Mouse (Mus musculus): ENCODE measurements around the gene Rpl23a. TPM values are rescaled to one million over a fixed set of nuclear protein-coding genes. Genes with fewer than 3 reads are reported as not detected.

Rpl23a gene
- polyA plus RNA-seq, 1 experiment, result 1,521 TPM

DNA sequence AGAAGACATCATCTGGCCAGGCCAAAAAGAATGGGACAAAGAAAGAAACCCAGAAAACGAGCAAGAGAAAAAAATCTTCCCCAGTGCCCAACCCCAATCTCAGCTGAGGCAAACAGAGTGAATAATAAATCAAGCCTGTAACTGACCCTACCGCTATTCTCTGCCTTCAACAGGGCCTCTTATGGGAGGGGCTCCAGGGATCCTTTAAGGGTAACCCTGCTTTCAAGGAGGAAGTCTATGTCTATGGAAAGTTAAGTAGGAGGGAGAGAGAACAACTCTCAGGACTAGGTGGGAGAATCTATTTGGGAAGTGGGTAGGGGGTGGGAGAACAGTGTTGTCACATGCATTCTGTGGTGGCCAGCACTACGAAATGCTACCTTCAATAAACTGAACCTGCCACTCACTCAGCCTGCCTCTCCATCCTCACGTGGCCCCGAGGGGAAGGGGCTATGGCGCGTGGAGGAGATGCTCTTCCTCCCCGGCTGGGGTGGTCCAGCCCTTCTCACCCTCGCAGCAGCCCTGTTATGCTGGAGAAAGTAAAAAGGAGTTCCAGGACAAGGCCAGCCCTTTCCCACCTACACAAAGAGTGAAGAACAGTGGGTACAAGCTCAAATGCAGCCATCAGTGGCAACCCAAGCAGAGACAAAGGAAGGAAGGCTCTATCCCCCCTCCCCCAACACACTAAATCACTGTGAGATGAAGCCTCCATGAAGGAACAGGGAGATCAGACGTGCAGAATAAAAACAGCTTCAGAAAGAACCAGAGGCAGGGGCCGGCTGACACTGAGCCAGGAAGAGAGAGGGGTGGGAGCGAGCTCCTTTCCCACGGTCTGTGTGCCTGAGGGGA is 22.2 kb upstream of the Rpl23a start:
- no peaks in the 10 kb centered on the region for H3K9me3 ChIP-seq
- peaks cover 82% of the 10 kb centered on the region for H3K36me3 ChIP-seq (replicated peaks; ENCODE audit: low read length)
- H3K27me3 ChIP-seq (replicated peaks), result no peaks in the 10 kb centered on the region
- TF ChIP-seq FLI1 (IDR thresholded peaks at IDR 0.05; ENCODE audit: low read length) (no peak), GATA1 (IDR thresholded peaks at IDR 0.05; ENCODE audit: borderline replicate concordance, low read length) (no peak)
- no peak overlapping the region for H3K4me3 ChIP-seq (replicated peaks)
- H3K4me1 ChIP-seq, result peaks cover 9% of the 10 kb centered on the region; the same call in 1 of the 2 replicates

DNA sequence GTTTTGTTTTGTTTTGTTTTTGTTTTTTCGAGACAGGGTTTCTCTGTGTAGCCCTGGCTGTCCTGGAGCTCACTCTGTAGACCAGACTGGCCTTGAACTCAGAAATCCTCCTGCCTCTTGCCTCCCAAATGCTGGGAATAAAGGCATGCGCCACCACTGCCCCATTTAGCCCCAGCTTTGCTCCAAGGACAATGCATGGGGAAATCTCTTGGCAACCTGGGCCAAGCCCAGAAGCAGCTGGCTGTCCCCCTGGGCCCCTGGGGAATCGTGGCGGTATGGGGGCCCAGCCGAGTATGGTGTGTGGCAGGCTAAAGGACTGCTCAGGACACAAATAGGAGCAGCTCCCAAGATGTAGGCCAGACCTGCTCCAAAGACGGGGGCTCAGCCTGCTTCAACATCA is 20.9 kb upstream of the Rpl23a start:
- no peaks in the 10 kb centered on the region for H3K27me3 ChIP-seq (replicated peaks)
- H3K4me1 ChIP-seq, result peaks cover 9% of the 10 kb centered on the region; the same call in 1 of the 2 replicates
- H3K9me3 ChIP-seq, result no peaks in the 10 kb centered on the region
- TF ChIP-seq FLI1 (IDR thresholded peaks at IDR 0.05; ENCODE audit: low read length) (no peak), GATA1 (IDR thresholded peaks at IDR 0.05; ENCODE audit: borderline replicate concordance, low read length) (no peak)
- H3K4me3 ChIP-seq (replicated peaks), result no peak overlapping the region
- H3K36me3 ChIP-seq (replicated peaks; ENCODE audit: low read length), result peaks cover 69% of the 10 kb centered on the region

DNA sequence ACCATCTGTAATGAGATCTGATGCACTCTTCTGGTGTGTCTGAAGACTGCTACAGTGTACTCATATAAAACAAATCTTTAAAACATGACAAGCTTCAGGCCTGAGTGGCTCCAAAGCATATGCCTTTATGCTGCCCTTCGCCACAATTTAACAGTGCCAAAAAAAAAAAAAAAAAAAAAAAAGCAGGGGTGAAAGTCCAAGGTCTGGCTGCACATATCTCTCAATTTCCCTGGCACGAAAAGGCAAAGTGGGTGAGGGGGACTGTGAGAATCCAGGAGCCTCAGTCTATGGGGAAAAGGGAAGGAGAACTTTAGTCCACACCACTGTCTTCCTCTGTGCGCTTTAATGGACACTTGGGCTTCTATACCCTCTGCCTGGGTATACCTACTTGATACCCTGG is 19.0 kb upstream of the Rpl23a start:
- peaks cover 14% of the 10 kb centered on the region for H3K4me1 ChIP-seq
- H3K9me3 ChIP-seq, result no peaks in the 10 kb centered on the region
- no peaks in the 10 kb centered on the region for H3K27me3 ChIP-seq (replicated peaks)
- TF ChIP-seq GATA1 (IDR thresholded peaks at IDR 0.05; ENCODE audit: borderline replicate concordance, low read length) (no peak), FLI1 (IDR thresholded peaks at IDR 0.05; ENCODE audit: low read length) (no peak)
- H3K36me3 ChIP-seq (replicated peaks; ENCODE audit: low read length), result peaks cover 50% of the 10 kb centered on the region
- H3K4me3 ChIP-seq (replicated peaks), result no peak overlapping the region

DNA sequence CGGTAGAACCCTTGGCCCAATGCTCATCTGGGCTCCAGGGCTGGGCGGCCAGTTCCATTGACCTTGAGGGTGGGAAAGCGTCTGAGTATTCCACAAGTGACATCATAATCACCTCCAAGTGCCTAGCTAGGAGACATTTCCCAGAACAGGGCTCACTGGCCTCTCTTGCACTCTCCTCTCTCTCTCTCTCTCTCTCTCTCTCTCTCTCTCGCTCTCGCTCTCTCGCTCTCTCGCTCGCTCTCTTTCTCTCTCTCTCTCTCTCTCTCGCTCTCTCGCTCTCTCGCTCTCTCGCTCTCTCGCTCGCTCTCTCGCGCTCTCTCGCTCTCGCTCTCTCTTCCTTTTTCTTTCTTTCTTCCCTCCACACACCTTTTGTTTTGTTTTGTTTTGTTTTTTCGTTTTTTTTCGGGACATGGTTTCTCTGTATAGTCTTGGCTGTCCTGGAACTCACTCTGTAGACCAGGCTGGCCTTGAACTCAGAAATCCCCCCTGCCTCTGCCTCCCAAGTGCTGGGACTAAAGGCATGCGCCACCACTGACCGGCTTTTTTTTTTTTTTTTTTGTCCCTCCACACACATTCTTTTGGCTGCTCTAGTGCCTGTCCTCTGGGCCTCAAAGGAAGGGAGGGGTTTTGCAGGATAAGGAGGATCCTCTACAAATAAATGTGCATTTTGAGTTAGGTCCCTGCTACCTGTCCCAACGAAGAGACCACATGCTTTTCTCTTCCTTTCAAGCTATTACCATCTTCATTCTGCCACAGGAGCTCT is 11.9 kb upstream of the Rpl23a start:
- H3K4me1 ChIP-seq, result peaks cover 33% of the 10 kb centered on the region
- peaks cover 30% of the 10 kb centered on the region for H3K27me3 ChIP-seq (replicated peaks)
- H3K9me3 ChIP-seq, result peaks cover 9% of the 10 kb centered on the region
- peak overlapping the region; percentile 91 for H3K4me3 ChIP-seq (replicated peaks)
- H3K36me3 ChIP-seq (replicated peaks; ENCODE audit: low read length), result no peaks in the 10 kb centered on the region
- TF ChIP-seq FLI1 (IDR thresholded peaks at IDR 0.05; ENCODE audit: low read length), result no peak
- TF ChIP-seq GATA1 (IDR thresholded peaks at IDR 0.05; ENCODE audit: borderline replicate concordance, low read length), result no peak

DNA sequence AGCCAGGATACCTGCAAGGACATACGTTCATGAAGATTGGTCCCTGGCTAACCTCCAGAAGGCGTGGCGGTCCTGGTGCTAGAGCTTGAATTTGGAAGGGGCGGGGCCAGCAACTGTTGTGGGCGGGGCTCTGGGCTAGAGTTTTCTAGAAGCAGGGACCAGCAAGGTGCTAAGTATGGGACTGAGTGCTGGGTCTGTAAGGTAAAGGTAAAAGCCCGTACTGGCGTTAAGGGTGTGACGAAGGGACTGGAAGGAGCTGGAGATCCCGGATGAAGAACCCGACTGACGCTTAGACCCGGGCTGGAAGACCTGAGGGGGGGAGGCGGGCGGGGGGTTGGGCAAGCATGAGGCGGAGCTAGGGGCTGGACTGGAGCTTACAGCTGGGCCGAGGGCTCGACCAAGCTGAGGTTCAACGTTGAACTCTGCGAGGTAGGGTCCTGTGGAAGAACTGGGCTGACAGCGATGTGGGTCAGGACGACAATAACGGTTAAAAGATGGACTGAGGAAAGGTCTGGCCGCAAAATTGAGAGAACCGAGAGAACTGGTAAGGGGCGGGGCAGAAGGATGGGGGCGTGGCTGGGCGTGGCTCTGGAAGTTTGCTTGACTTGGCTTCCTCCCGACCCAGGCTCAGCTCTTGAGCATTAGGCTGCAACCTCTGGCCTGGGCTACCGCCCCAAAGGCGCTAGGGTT is 11.2 kb upstream of the Rpl23a start:
- Histone ChIP-seq H3K36me3 (replicated peaks; ENCODE audit: low read length) (no peaks in the 10 kb centered on the region), H3K4me1 (peaks cover 37% of the 10 kb centered on the region), H3K4me3 (replicated peaks) (peak overlapping the region; percentile 91), H3K9me3 (peaks cover 9% of the 10 kb centered on the region), H3K27me3 (replicated peaks) (peaks cover 37% of the 10 kb centered on the region)
- TF ChIP-seq GATA1 (IDR thresholded peaks at IDR 0.05; ENCODE audit: borderline replicate concordance, low read length) (no peak), FLI1 (IDR thresholded peaks at IDR 0.05; ENCODE audit: low read length) (no peak)

DNA sequence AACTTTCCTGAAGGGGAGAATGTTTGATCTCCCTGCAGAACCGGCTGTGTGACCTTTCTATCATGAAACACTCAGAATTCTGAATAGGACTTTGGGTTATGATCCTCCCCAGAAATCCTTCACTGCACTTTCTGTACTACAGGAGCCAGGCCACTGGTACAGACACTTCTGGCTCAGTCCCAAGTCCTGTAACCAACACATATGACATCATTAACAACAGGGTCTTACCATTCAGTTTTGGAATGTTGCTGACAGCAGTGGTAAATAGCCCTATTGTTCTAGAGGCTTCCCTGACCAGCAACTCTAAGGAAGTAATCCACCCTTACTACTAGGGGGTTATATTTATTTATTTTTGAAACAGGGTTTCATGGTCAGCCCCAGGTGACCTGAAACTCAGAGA is 9.7 kb upstream of the Rpl23a start, which contains the start of gene Proca1:
Gene Proca1 (plus strand): TSS at position 280 of the 400 bp plus-strand sequence.
- Histone ChIP-seq H3K9me3 (peaks cover 9% of the 10 kb centered on the region), H3K4me1 (peaks cover 52% of the 10 kb centered on the region), H3K4me3 (replicated peaks) (peak within 1 kb of the TSS; percentile 91), H3K27me3 (replicated peaks) (peaks cover 52% of the 10 kb centered on the region), H3K36me3 (replicated peaks; ENCODE audit: low read length) (no peaks in the 10 kb centered on the region)
- TF ChIP-seq GATA1 (IDR thresholded peaks at IDR 0.05; ENCODE audit: borderline replicate concordance, low read length) (no peak), FLI1 (IDR thresholded peaks at IDR 0.05; ENCODE audit: low read length) (no peak)

DNA sequence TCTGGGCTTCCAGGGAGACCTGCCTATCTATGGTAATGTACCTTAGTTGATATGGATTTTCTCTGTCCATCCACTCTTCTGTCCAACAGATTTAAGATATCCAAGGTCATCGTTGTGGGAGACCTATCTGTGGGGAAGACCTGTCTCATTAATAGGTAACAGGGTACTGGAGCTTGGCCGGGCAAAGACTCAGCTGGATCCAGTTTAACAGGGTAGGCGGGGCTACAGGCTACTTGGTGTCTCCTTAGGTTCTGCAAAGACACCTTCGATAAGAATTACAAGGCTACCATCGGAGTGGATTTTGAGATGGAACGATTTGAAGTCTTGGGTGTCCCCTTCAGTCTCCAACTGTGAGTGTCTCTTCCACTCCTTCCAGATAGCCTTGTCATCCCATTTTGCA is 6.7 kb upstream of the Rpl23a start:
- Histone ChIP-seq H3K27me3 (replicated peaks) (peaks cover 68% of the 10 kb centered on the region), H3K9me3 (peaks cover 9% of the 10 kb centered on the region), H3K4me3 (replicated peaks) (no peak overlapping the region), H3K4me1 (peaks cover 34% of the 10 kb centered on the region), H3K36me3 (replicated peaks; ENCODE audit: low read length) (no peaks in the 10 kb centered on the region)
- TF ChIP-seq FLI1 (IDR thresholded peaks at IDR 0.05; ENCODE audit: low read length), result no peak
- no peak for TF ChIP-seq GATA1 (IDR thresholded peaks at IDR 0.05; ENCODE audit: borderline replicate concordance, low read length)

DNA sequence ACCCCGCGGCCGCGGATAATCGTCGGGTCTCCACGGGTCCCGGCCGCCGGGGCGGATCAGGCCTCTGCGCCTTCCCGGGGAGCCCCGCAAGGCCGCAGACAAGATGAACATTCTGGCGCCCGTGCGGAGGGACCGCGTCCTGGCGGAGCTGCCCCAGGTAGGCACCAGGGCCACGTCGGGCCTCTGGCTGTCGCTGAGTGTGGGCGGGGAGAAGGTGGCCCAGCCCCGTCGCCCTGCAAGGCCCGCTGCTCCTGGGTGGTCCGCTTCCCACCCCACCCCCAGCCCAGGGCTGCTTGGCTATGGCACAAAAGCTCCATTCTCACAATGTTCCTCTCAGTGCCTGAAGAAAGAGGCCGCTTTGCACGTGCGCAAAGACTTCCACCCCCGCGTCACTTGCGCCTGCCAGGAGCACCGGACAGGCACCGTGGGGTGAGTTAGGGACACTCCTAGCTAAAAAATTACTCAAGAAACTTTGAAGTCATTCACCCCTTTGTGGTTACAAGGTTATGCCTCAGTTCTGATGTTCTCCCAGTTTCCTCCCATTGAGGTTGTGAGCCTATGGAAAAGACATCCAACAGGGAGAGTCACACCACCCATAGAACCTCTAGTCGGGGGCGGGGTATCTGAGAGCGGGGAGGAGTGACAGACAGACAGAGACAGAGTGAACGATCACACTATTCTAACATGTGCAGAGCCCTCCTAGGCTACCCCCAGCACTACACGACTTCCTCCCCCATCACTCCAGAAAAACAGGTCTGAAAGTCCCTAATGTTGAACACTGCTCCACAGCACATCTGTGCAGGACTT is 6.1 kb upstream of the Rpl23a start:
- Histone ChIP-seq H3K36me3 (replicated peaks; ENCODE audit: low read length) (no peaks in the 10 kb centered on the region), H3K9me3 (peaks cover 9% of the 10 kb centered on the region), H3K27me3 (replicated peaks) (peaks cover 68% of the 10 kb centered on the region), H3K4me1 (peaks cover 28% of the 10 kb centered on the region), H3K4me3 (replicated peaks) (peak overlapping the region; percentile 92)
- no peak for TF ChIP-seq GATA1 (IDR thresholded peaks at IDR 0.05; ENCODE audit: borderline replicate concordance, low read length)
- TF ChIP-seq FLI1 (IDR thresholded peaks at IDR 0.05; ENCODE audit: low read length), result no peak
